Mouse (Mus musculus) liver, embryonic 14.5 days (tissue): ENCODE data around the gene Kncn.

Experiments used
- CTCF ChIP-seq: IDR thresholded peaks from 2 replicates; pipeline ENCODE4 v1.5.1; 2016; ENCODE audit warnings: antibody characterized with exemption, low read depth, control low read depth
- EP300 ChIP-seq: IDR thresholded peaks from 2 replicates; pipeline ENCODE4 v1.6.1; 2016; ENCODE audit warnings: antibody characterized with exemption, low read depth

DNA sequence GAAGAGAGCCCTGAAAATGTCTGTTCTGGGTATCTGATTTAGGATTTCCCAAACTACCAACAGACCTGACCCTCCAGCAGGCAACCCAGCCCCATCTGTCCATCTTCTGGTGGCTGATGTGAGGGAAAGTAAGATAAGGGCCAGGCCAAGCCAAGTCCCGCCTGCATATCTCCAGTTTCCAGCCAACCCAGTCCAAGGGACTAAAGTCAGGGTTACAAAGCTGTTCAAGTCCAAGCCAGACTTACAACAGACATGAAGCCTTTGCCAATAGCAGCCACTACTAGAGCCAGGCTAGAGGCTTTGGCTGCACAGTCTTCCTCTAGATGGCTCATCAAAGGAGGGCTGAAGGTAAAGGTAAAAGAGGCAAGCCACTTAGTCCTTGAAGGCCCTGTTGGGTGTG is 23.8 kb downstream of the Kncn start:
- TF ChIP-seq EP300, result no peak
- TF ChIP-seq CTCF, result no peak
